Comparison of ENCODE assay signal across 12 mouse cellular contexts in the genomic region with DNA sequence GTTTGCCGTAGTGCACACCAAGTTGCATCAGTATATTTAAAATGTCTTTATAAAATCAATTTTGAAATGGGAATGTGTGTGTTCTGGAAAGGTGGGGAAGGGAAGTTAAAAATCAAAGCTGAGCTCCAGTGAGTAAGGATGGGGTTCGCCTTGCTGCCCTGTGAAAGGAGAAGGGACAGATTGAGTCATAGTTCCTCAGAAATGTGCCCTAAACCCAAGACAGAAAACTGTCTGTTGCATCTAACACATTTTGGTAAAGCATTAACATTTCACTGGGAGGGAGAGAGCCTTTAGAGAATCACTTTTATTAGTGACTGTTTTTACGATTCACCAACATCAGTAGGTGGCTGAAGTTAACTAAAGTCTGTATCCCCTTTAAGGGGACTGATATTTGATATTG. TPM values are rescaled to one million over a fixed set of nuclear protein-coding genes. Genes with fewer than 3 reads are reported as not detected.
"Had no signal": no experiment of that assay in that cellular context is flagged by ENCODE, and none has a peak within 500 bp of the region (broad histone marks: within the 10 kb centered on the region; RNA-seq: fewer than 3 reads in every experiment).

No protein-coding gene starts in this region.

RNA-seq across cellular contexts. Expression of a gene that starts 56.1 kb away (rescaled TPM):
- total RNA-seq: neutrophil, adult 5-6 weeks had no signal
- polyA plus RNA-seq: neural tube, embryonic 14.5 days; neural tube, embryonic 15.5 days; small intestine, adult 2 months; spleen, adult 2 months; stomach, embryonic 14.5 days; stomach, embryonic 15.5 days; stomach, embryonic 16.5 days; stomach, postnatal 0 days; thymus, adult 2 months; thymus, postnatal 0 days; urinary bladder, adult 2 months had no signal
